Mouse (Mus musculus): ENCODE results near the gene Gbp2. TPM values are rescaled to one million over a fixed set of nuclear protein-coding genes. Genes with fewer than 3 reads are reported as not detected.

Gbp2 gene
- total RNA-seq, 4 experiments from 2014 or later, result 15.3 to 21.3 (median 17.4) TPM

Small RNAs within 50 kb of the gene (microRNA-seq; reads per million reads assigned to microRNA genes)
- 0 reads per million in 2 experiments for gene Mir6381

Other genes with a start within 250 kb of the Gbp2 start
- 10 to 100 TPM; 40.7 to 88.6 (median 54.4) TPM for gene Pdlim5, start 224.9 kb upstream of the Gbp2 start, total RNA-seq (2022)
- gene Gbp5, start 126.6 kb upstream of the Gbp2 start, total RNA-seq (2022), result 1 to 10 TPM; 3.1 to 5.2 (median 4.3) TPM
- gene Gbp7, start 90.3 kb upstream of the Gbp2 start, total RNA-seq (2022), result 10 to 100 TPM; 16.1 to 23.3 (median 17.2) TPM
- gene Gbp3, start 60.6 kb upstream of the Gbp2 start, total RNA-seq (2022), result 10 to 100 TPM in 2 of 4 experiments, 1 to 10 TPM in 2; 7.1 to 14.0 (median 9.8) TPM
- under 1 TPM; 0.37 to 0.43 (median 0.39) TPM for gene Gbp2b, start 25.8 kb upstream of the Gbp2 start, total RNA-seq (2022)
- gene Kyat3, start 80.4 kb downstream of the Gbp2 start, total RNA-seq (2022), result 10 to 100 TPM; 13.6 to 25.6 (median 19.1) TPM
- gene Gtf2b, start 144.4 kb downstream of the Gbp2 start, total RNA-seq (2022), result 10 to 100 TPM; 55.8 to 69.4 (median 63.2) TPM

All from adrenal gland, adult 8-10 months (tissue).